ENCODE assay signal across 8 mouse cellular contexts in genomic region chr6:28949269-28949668, GRCm38 (mm10).
DNase-seq lines count a peak whose midpoint lies in the region; ATAC-seq and TF ChIP-seq lines count a peak whose summit lies in the region.

No protein-coding gene starts in this region.

- no peak overlapping the region for H3K27ac ChIP-seq in layer of hippocampus, adult 2 months

- H3K36me3 ChIP-seq in E14TG2a.4 (ENCODE audit: insufficient read depth, low read length) = no peaks in the 10 kb centered on the region

- ATAC-seq in granulocyte monocyte progenitor cell, adult 5-6 weeks (replicated peaks; ENCODE audit: poor library complexity, severe bottlenecking) = peak; percentile 87

- H3K4me1 ChIP-seq in E14TG2a.4 (replicated peaks; ENCODE audit: low read depth, low read length) = peaks cover 32% of the 10 kb centered on the region

- no peak overlapping the region for H3K4me3 ChIP-seq in E14TG2a.4 (replicated peaks; ENCODE audit: low read length)
- no peak overlapping the region for H3K4me3 ChIP-seq in layer of hippocampus, adult 2 months

- TF ChIP-seq CTCF in E14TG2a.4 (conservative IDR thresholded peaks at IDR 0.05; ENCODE audit: low read length) = peak; percentile 90
- TF ChIP-seq CTCF in layer of hippocampus, adult 2 months (conservative IDR thresholded peaks at IDR 0.05) = peak; percentile 93

- peak; percentile 77 for DNase-seq in adrenal gland, adult 2 months
- peak; percentile 80 for DNase-seq in embryo, embryonic 10 days (ENCODE audit: low spot score)
- DNase-seq in layer of hippocampus, adult 2 months (ENCODE audit: low spot score in 2 of 2) = peak; percentile 56 to 92
- peak; percentile 74 for DNase-seq in lung, postnatal 14 days
- peak; percentile 49 to 50 for DNase-seq in right cerebral cortex, postnatal 36 days (ENCODE audit: low spot score in 2 of 2)
- DNase-seq in urinary bladder, postnatal 4 days (ENCODE audit: low spot score in 2 of 2) = peak; percentile 31 to 69

- H3K9me3 ChIP-seq in E14TG2a.4 (ENCODE audit: low read length) = no peaks in the 10 kb centered on the region

- peaks cover 4% of the 10 kb centered on the region; the same call in 1 of the 2 replicates for H3K27me3 ChIP-seq in E14TG2a.4 (ENCODE audit: insufficient read depth, low read length)
